Mouse (Mus musculus): ENCODE data around the gene Carmil1.

The Carmil1 gene

DNA sequence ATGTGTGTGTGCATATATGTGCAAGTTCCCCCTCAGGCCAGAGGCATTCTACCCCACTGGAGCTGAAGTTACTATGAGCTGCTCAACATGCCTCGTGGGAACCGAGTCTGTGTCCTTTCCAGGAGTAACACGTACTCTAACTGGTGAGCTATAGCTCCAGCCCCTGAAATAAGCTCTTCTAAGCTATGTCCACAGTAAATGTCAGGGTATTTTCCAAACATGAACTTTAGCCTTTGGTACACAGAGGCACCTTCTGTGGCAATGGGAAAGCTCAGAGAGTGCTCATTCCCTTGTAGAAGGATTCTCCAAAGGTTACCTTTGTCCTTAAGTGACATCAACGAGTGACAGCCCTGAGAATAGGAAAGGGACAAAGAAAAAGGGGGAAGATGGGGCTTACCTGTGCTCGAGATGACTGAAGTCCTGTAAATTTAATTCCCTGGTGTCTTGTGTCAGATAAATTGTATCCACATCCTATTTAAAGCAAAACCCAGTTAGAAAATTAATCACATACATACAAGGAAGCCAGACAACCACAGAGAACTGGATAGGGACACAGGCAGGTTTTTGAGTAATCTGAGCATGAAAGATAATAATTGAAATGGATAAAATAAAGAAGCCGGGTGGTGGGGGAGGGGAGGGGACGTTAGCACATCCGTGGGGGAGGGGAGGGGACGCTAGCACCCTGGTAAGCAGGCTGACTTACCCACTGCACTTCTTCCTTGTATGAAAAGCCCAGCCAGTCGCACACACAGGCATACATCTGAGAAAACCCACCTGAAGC, 126.1 kb downstream of the Carmil1 start:
- no peak for DNase-seq (ENCODE audit: low spot score in 2 of 2)

DNA sequence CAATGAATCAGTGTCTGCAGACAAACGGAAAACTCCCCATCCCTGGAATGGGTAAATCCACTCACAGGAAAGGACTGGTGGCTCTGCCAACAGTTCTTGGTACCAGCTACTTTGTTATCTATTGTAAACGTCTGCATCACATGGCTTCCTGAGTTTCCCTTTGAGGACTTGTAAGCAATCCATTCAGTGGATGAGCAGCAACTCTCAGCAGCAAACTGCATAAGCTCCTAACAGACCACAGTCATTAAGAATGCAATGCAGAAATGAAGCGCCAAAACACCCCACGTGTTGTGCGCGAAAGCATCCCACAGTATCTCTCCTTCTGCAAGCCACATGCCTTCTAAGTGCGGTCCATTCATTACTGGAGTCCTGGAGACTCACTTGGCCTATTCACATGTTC, 128.0 kb downstream of the Carmil1 start:
- DNase-seq (ENCODE audit: low spot score in 2 of 2): no peak

DNA sequence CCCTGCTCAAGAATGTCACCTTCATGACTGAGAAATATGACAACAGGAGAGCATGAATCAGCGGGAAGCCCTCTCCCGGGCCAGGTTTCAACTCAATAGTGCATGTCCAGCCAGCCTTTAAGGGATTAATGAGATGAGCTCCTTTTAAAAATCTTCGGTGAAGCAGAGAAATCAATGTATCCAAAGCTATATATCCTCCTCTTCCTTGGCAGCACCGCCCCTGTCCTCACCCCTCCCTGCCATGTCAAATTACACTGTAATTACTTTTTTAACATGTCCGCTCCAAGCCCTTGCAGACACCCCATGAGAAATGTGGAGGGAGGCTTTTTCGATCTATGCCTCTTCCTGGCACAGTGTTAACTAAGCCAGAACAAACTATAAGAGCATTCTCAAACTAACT, 129.3 kb downstream of the Carmil1 start:
- no peak for DNase-seq (ENCODE audit: low spot score in 2 of 2)

DNA sequence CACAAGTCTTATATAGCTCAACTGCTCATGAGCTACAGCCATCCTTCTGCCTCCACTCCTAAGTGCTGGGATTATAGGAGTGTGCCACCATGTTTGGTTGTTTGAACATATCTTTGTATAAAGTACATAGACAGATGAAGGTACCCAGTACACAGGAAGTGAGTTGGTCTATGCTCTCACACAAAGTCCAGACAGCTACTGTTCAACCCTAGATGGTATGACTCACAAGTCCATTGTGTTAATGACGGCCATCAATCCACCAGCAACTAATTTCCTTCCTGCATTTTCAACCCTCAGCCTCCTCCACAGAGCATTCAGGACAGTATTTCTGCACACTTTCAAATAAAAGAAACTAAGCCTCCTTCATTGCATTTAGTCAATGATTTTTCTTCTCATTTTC, 132.0 kb downstream of the Carmil1 start:
- DNase-seq (ENCODE audit: low spot score in 2 of 2): no peak

DNA sequence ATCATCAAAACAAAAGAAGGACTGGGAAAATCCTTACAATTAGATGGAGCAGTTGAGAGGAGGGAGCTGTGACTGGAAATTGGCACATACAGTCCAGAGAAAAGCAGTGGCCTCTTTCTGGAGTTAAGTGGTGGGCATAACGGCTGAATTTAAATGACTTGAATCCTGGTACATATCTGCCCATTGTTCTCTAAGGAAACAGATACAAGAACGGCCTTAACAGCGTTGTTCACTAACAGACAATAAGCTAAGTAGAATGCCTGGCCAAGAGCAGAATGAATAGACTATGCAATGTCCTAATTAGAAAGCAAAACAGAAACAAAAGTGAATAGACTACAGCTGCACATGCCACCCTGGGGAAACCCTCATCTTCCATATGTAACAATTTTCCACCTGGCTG, 133.6 kb downstream of the Carmil1 start:
- no peak for DNase-seq (ENCODE audit: low spot score in 2 of 2)

DNA sequence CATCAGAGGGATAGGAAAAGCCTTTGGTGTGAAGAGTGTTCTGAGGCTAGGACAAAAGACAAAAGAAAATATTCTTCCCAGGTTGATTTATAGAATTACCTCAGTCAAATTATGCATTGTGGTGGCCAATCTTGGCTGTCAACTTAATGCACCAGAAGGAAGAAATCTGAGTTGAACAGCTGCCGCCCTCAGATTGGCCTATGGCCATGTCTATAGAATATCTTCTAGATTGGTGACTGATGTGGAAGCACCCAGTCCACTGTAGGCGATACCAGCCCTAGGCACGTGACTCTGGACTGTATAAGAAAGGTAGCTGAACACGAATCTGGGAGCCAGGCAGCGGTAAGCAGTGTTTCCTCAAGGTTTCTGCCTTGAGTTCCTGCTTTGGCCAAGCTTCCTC, 134.1 kb downstream of the Carmil1 start:
- DNase-seq (ENCODE audit: low spot score in 2 of 2): no peak

DNA sequence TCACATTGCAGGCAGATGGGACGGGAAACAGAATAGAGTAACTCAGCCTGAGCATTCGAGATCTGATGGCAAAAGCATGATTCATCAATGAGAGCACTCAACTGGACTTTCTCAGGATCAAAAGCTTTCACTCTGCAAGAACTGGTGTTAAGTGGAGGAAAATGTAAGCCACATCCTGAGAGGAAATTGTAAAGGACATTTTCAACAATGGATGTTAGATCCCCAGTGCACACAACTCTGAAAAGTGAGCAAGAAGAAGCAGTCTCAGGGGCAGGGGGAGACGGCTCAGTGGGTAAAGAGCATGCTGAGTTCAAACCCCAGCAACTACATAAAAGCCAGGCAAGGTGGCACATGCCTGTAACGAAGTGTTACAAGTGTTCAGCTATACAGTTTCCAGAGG, 135.7 kb downstream of the Carmil1 start:
- DNase-seq (ENCODE audit: low spot score in 2 of 2): no peak

DNA sequence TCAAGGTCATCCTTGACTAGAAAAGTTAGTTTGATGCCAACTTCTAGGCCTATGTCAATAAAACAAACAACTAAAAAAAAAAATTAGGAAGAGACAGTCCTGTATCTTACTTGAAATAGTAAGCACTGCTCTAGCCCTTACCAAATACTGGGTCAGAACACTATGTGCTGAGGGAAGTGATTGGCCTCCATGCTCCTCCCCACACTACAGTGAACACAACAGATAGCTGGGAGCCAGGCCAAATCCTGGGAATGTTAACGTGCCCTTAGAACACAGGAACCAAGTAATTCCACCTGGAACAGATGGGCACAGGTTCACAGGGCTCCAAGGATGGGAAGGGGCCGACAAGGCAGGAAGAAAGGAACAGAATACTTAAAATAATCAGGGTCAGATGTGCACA, 136.5 kb downstream of the Carmil1 start:
- DNase-seq (ENCODE audit: low spot score in 2 of 2): no peak

DNA sequence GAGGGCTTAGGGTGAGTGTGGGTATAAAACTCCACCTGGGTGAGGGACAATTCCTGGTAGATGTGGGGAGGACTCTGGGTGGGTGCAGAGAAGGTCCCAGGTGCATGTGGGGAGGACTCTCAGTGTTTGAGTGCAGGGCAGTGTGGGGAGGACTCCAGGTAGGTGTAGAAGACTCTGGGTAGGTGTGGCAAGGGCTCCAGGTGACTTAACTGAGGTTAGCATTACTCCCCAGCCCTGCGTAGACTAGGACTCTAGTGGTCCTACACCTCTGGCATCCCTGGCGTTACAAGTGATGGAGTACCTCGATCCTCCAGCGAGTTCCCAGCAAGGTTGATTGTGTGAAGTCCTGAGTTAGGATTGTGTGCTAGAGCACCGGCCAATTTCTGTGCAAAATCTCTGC, 143.8 kb downstream of the Carmil1 start:
- no peak for DNase-seq (ENCODE audit: low spot score in 2 of 2)

DNA sequence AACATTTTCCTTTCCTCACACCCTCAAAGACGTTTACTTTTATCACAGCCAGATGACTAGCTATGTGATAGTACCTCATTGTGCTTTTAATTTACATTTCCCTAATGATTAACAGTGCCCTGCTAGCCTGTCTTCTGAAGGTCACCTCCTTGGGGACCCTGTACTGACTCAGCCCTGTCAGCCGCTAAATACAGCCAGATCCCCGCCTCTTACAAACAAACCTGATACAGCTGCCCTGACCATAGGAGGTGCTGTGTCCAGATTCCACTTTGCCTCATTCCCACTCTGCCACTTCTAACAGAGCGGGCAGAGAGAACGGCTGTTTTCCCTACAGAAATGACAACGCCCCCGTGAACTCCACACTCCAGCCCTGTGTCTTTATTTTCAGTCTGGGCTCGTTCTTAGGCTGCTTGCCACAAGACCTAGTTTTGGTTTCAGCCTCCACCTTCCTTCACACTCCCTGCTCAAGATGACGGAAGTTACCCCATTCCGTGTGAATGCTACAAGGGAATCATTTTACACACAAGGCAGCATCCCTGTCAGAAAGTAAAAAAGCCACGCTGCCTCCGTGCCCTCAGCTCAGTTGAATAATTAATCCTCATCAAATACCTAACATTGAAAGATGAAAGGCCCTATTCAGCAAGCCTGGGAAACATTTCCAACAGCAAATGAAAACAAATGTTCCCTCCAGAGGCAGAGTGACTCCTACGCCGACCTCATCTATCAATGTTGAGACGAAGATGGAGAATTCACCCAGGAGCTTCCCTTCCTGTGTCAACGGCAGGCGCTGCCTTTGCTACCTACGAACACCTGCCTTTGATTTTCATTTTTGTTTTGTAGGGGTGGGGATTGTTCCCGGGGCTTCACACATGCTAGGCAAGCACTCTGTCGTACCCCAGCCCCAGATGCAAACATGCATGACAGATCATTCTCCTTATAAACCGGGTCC, 145.0 kb downstream of the Carmil1 start:
- DNase-seq (ENCODE audit: low spot score in 2 of 2): no peak

DNA sequence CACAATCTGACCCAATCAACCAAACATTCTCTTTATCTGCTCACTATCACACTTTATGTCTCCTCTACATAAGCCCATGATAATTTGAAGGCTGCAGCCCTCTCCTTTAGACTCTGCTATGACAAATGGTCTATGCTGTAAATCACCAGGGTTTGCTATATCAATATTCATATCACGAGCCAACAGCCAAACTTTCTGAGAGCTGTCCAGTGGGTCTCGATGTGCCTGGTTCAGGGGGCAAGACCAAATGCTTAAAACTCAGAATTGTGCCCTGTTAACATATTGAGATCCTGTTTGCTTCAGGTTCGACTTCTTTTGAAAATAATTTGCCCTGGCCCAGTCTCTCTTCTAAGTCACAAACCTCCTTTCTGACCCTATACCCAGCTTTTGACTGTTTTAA, 147.7 kb downstream of the Carmil1 start:
- DNase-seq (ENCODE audit: low spot score in 2 of 2): no peak

DNA sequence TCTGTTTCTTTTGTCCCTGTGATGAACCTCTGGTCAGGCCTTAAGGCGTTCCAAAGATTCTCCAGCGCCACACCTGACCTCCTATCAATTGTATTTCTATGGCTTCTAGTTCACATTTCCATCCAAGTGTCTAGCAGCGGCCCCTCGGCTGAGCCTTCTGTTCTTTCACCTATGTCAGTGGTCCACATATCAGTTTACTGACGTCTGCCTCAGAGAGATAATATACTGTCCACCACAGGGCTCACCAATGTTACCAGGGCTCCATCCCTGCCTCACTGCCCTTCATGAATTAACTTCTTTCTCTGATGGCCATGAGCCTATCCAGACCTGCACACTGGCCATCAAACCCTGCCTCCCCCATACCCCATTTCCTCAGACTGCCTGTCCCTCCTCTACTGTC, 149.3 kb downstream of the Carmil1 start:
- no peak for DNase-seq (ENCODE audit: low spot score in 2 of 2)

DNA sequence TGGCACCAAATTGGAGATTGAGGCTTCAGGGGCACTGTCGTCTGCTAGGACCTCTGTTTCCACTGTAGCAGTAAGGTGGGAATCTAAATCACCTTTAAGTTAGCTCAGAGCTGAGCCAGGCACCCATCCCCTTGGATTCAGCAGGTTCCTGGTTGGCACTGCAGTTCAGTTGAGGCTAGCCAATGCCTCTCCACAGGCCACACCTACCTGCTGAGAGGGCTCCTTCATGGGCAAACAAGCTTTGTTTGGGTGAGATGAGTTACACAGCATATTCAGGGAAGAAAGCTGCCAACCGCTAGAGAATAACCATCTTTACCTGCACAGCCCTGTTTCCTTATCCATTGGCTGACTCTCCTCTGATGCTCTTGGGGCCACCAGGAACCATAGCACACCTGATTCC, 149.9 kb downstream of the Carmil1 start:
- DNase-seq (ENCODE audit: low spot score in 2 of 2): no peak

DNA sequence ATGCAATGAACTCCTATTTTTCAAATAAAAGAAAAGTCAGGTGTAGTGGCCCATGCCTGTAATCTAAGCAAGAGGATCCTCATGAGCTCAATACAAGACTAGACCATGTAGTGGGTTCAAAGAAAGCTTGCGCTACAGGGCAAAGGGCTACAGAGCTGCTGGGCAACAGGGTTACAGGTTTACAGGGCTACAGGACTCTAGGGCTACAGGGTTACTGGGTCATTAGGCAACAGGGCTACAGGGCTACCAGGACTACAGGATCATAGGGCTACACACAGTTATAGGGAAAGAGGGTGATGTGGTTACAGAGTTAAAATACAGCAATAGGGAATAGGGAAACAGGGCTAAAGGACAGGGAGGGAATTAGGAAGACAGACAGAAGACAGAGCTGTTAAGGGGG, 151.9 kb downstream of the Carmil1 start:
- DNase-seq (ENCODE audit: low spot score in 2 of 2): no peak

DNA sequence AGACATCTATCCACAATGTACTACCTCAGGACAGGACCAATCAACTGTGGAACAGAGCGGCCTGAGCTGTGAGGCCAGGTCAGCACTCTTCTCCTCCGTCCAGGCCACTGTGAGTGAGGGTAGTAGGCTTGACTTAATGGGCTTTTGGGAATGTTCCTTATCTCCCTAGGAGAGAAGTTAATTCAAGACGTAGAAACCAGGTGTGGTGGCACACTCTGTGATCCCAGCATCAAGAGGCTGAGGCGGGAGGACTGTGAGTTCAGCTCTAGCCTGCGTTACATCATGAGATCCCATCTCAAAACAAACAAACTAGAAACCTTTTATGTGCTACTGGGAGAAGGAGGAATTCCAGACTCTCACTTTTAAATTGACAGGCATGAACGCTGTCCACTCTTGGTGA, 154.7 kb downstream of the Carmil1 start:
- no peak for DNase-seq (ENCODE audit: low spot score in 2 of 2)

DNA sequence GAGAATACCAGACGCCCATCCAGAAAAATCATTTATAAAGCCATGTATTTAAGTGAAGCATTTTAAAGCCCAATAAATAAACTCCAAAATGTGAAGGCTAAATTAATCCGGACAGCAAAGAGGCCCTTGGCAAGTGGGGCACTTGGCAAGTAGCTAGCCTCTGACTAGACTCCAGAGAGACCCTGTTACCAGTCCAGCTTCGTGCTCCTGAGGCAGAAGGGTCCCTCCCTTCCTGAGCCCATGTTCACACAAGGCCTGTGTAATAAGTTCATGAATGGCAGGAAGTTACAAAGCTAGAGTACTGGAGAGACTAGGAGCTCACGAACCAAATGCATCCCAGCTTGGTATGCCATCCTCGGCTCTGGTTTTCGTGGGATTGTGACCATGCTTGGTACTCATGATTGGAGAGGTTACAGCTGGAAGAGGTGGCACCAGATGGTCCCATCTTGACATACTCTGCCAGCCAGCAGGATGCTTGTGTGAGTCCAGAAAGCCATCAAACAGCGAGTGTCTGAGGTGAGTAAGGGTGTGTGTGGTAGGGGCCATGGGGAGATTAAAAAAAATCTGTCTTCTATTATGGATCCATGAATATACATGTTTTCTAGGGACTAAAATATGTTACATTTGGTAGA, 163.3 kb downstream of the Carmil1 start:
- no peak for DNase-seq (ENCODE audit: low spot score in 2 of 2)

DNA sequence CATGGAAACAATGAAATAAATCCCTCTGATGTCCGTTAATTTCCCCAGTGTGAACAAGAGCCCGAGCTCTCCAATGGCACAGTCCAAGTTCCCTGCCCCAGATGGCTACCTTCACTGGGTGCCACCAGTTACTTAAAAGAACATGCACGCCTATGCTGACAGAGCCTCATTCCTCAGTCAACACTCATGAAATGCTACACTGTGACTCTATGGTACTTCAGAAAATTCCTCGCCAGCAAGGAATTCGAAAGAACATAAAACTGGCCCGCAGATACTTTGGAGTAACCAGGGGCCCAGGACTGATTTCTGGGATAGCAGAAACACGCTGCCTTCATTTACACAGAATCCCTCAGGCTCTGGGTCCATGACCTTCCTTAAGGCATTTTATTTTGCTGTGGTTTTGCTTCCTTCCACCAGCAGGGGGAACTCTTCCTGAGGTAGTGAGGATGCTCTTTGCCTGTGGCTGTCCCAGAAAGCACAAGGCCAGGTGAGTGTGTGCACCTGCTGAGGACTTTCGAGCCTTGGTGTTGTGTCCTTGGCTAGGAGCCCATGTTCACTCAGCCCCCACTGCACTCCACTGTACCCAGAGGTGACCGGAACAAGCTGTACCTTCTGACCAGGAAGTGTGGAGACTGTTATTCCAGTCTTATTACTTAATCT, 167.8 kb downstream of the Carmil1 start:
- DNase-seq (ENCODE audit: low spot score in 2 of 2): peak; percentile 26 to 57

DNA sequence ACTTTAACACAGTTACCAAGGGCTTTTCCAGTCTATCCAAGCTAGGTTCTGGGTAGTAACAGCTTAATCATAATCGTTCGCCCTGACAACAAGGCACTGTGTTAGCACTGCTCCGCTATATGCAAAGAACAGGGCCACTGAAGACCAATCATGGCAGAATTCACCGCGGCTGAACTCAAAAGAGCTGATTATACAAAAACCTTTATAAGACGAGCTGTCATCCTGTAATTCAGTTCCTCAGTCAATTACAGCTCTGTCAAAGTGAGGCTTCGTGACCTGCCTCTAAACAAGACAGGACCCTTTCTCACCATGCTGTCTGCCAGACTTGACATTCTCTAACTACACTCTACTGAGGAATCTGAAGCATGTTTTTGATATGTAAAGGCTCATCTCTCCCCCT, 170.3 kb downstream of the Carmil1 start:
- DNase-seq (ENCODE audit: low spot score in 2 of 2): no peak

DNA sequence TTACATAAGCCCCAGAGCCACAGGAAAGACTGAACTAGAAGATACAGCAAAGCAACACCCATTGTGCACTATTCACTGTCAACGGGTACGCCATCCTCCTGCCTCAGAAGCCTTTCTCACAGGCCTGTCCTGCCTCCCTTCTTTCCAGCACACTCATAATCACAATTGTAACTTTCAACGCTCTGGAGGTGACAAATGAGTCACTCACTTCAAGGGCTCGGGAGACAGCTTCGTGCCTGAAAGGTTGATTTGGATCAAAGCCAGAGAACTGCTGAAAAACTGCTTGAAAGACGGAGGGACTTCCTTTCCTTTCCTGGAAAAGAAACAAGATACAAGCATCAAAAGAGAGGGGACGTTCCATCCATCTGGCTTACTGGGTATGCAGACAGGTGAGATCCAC, 172.3 kb downstream of the Carmil1 start:
- no peak for DNase-seq (ENCODE audit: low spot score in 2 of 2)

DNA sequence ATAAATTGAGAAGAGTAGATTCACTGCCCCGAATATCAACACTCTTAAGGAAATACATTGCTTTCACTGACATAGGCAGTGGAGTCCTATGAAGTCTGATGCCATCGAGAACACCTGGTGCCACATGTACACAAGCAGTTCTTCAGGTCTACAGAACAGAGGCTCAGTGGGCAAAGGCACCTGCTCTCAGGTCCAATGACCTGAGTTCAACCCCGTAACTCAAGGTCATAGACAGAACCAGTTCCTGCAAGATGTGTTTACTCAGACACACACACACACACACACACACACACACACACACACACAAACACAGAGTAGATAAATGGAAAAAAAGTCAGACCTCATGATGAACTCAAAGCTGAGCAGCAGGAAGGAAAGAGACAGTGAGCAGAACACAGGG, 173.5 kb downstream of the Carmil1 start:
- no peak for DNase-seq (ENCODE audit: low spot score in 2 of 2)

DNA sequence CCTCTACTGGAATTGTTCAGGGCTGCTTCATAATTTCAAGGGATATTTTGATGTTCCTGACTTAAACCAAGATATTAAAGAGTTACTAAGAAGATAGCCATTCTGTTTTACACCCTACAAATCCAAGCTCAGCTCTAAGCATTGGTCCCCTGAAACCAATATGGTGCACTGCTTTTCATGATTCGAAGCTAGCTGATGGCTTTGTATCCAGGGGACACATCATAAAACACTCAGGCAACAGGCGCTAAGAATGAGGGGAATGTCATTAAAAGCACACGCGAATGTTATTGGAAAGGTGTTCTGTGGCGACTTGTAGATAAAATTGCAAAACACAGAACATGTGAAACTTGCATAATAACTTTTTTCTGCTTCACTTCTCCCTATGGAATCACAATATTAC, 174.8 kb downstream of the Carmil1 start:
- no peak for DNase-seq (ENCODE audit: low spot score in 2 of 2)

DNA sequence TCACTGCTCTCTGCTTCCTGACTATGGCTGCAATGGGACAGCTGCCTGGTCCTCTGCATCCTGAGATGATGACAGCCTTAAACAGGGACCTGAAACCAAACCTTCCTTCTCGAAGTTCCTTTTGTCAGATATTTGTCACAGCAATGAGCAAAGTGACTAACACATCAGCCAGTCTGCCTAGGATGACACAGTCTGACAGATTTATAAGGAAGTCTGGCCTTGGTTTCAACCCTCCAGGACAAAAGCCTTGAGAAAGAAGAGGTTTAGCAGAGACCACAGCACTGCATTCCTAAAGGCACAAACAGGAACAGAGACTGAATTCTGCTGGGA, 175.3 kb downstream of the Carmil1 start:
- DNase-seq (ENCODE audit: low spot score in 2 of 2): no peak
